In the genomic region with DNA sequence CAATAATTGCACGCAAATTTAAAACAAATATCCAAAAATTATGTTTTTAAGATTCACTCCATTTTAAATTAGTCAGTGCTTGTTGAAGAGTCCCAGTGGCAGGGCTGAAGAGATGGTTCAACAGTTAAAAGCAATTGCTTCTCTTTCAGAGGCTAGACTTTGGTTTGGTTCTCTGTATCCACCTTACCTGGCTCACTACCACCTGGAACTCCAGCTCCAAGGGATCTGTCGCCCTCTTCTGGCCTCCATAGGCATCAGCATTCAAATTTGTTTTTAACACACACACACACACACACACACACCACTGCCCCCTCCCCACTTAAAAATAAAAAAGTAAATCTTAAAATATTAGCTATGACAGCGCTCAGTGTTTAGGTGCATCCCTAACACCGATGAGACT, we compare ENCODE assay signal across 23 mouse cellular contexts. TPM values are rescaled to one million over a fixed set of nuclear protein-coding genes. Genes with fewer than 3 reads are reported as not detected.
DNase-seq lines count a peak whose midpoint lies in the region; ATAC-seq and TF ChIP-seq lines count a peak whose summit lies in the region.
"Had no signal": no experiment of that assay in that cellular context is flagged by ENCODE, and none has a peak within 500 bp of the region (broad histone marks: within the 10 kb centered on the region; RNA-seq: fewer than 3 reads in every experiment).

No protein-coding gene starts in this region.

- no peak for DNase-seq in forebrain, postnatal 0 days
- no peak for DNase-seq in forebrain, embryonic 10.5 days (ENCODE audit: extremely low spot score, low spot score)
- DNase-seq in layer of hippocampus, adult 2 months (ENCODE audit: low spot score in 2 of 2): no peak
- DNase-seq in layer of hippocampus, adult 9-11 months: no peak
- no peak for DNase-seq in CH12.LX (ENCODE audit: extremely low read depth)
- no peak for DNase-seq in Patski (ENCODE audit: low read depth, low spot score)
- no peak for DNase-seq in yolk sac, embryonic 10.5 days (ENCODE audit: low spot score)
- DNase-seq: adrenal gland, postnatal 25 days; cerebellum, adult 8-10 months; heart, postnatal 4 days; kidney, adult 9 months; right cerebral cortex, adult 18-20 months; right cerebral cortex, postnatal 4 days; thymus, postnatal 25 days had no signal

- POLR2A ChIA-PET in Patski (lab: Charles Lee): no interaction called here

- H3K4me2 ChIP-seq in forebrain, postnatal 0 days (ENCODE audit: low read depth): no peak overlapping the region
- no peak overlapping the region for H3K4me2 ChIP-seq in CH12.LX (ENCODE audit: insufficient read depth, low read depth, poor library complexity, severe bottlenecking)
- H3K4me2 ChIP-seq: hindbrain, embryonic 15.5 days; intestine, embryonic 15.5 days; neural tube, embryonic 15.5 days had no signal

- H3K9ac ChIP-seq in forebrain, postnatal 0 days: no peak overlapping the region
- H3K9ac ChIP-seq in CH12.LX (ENCODE audit: insufficient read depth, low read depth): no peak overlapping the region
- H3K9ac ChIP-seq: hindbrain, embryonic 15.5 days; intestine, embryonic 15.5 days; neural tube, embryonic 15.5 days had no signal

- peak; percentile 0; the same call in 1 of the 2 replicates for TF ChIP-seq RAD21 in CH12.LX (IDR thresholded peaks at IDR 0.05; ENCODE audit: low read depth, low read length)

- H3K9me3 ChIP-seq in forebrain, postnatal 0 days (ENCODE audit: low read length): no peaks in the 10 kb centered on the region
- no peaks in the 10 kb centered on the region for H3K9me3 ChIP-seq in forebrain, embryonic 10.5 days
- H3K9me3 ChIP-seq in CH12.LX (replicated peaks; ENCODE audit: low read length): no peaks in the 10 kb centered on the region
- H3K9me3 ChIP-seq: hindbrain, embryonic 15.5 days; intestine, embryonic 15.5 days; neural tube, embryonic 15.5 days had no signal

- in situ Hi-C loops in CH12.LX (cut with MboI; ENCODE audit: low pct_ligation_motif_present, low pct_unique_long_range_greater_than_20kb, low sequenced_read_pairs) (no loop called here), Patski (cut with MboI; ENCODE audit: low pct_unique_long_range_greater_than_20kb) (no loop called here)

- dilution Hi-C loops in CH12.LX (cut with MboI; ENCODE audit: extremely low pct_ligation_motif_present, extremely low pct_unique_long_range_greater_than_20kb, low sequenced_read_pairs): no loop called here

- no peak for TF ChIP-seq EP300 in CH12.LX (IDR thresholded peaks at IDR 0.05; ENCODE audit: low read length)

- no peak overlapping the region for H3K4me3 ChIP-seq in forebrain, postnatal 0 days (ENCODE audit: low read depth, low read length)
- no peak overlapping the region for H3K4me3 ChIP-seq in forebrain, embryonic 10.5 days
- H3K4me3 ChIP-seq in layer of hippocampus, adult 2 months: no peak overlapping the region
- no peak overlapping the region for H3K4me3 ChIP-seq in CH12.LX (replicated peaks in 1 of 3; ENCODE audit: low read depth in 2 of 3, low read length in 2 of 3, poor library complexity in 1 of 3)
- H3K4me3 ChIP-seq: hindbrain, embryonic 15.5 days; intestine, embryonic 15.5 days; neural tube, embryonic 15.5 days had no signal

- H3K4me1 ChIP-seq in forebrain, postnatal 0 days (ENCODE audit: insufficient read depth): no peaks in the 10 kb centered on the region
- no peaks in the 10 kb centered on the region for H3K4me1 ChIP-seq in forebrain, embryonic 10.5 days
- peaks cover 11 to 28% of the 10 kb centered on the region in 2 experiments for H3K4me1 ChIP-seq in CH12.LX (ENCODE audit: control insufficient read depth in 1 of 2, insufficient read depth in 2 of 2)
- H3K4me1 ChIP-seq: hindbrain, embryonic 15.5 days; intestine, embryonic 15.5 days had no signal

- H3K27me3 ChIP-seq in forebrain, postnatal 0 days (ENCODE audit: insufficient read depth, low read length): no peaks in the 10 kb centered on the region
- H3K27me3 ChIP-seq in forebrain, embryonic 10.5 days (ENCODE audit: poor library complexity, severe bottlenecking): no peaks in the 10 kb centered on the region; the same call in 1 of the 2 replicates
- no peaks in the 10 kb centered on the region for H3K27me3 ChIP-seq in CH12.LX (replicated peaks)
- H3K27me3 ChIP-seq in Patski: peaks cover 18% of the 10 kb centered on the region
- H3K27me3 ChIP-seq: hindbrain, embryonic 15.5 days; intestine, embryonic 15.5 days; neural tube, embryonic 15.5 days had no signal

- no peak overlapping the region for H3K27ac ChIP-seq in forebrain, postnatal 0 days (ENCODE audit: low read depth, low read length)
- no peak overlapping the region for H3K27ac ChIP-seq in forebrain, embryonic 10.5 days
- no peak overlapping the region for H3K27ac ChIP-seq in layer of hippocampus, adult 2 months
- no peak overlapping the region for H3K27ac ChIP-seq in CH12.LX (ENCODE audit: insufficient read depth, low read depth)
- H3K27ac ChIP-seq: hindbrain, embryonic 15.5 days; intestine, embryonic 15.5 days; neural tube, embryonic 15.5 days had no signal

- ATAC-seq in forebrain, postnatal 0 days: no peak
- no peak for ATAC-seq in Patski
- ATAC-seq in monocyte, adult 5-6 weeks (replicated peaks; ENCODE audit: insufficient number of reproducible peaks, low FRiP score, low TSS enrichment, poor library complexity, severe bottlenecking): no peak
- ATAC-seq: forebrain, embryonic 16.5 days; intestine, embryonic 15.5 days; midbrain, embryonic 16.5 days had no signal

- no peak for TF ChIP-seq POLR2A in CH12.LX (IDR thresholded peaks at IDR 0.05; ENCODE audit: low read depth, low read length)

- no peaks in the 10 kb centered on the region for H3K79me2 ChIP-seq in CH12.LX (replicated peaks; ENCODE audit: control insufficient read depth, extremely low read depth, insufficient read depth, poor library complexity, severe bottlenecking)

- 94% methylated on average over 4 of the region's 4 CpGs for WGBS in forebrain, postnatal 0 days
- WGBS in forebrain, embryonic 10.5 days: 92% methylated on average over 4 of the region's 4 CpGs

- no peaks in the 10 kb centered on the region for H3K36me3 ChIP-seq in forebrain, postnatal 0 days (ENCODE audit: insufficient read depth)
- no peaks in the 10 kb centered on the region for H3K36me3 ChIP-seq in forebrain, embryonic 10.5 days (replicated peaks)
- H3K36me3 ChIP-seq in CH12.LX (replicated peaks in 1 of 2; ENCODE audit: control insufficient read depth in 1 of 2, insufficient read depth in 1 of 2, low read length in 1 of 2): no peaks in the 10 kb centered on the region
- H3K36me3 ChIP-seq: hindbrain, embryonic 15.5 days; intestine, embryonic 15.5 days; neural tube, embryonic 15.5 days had no signal

- CTCF ChIA-PET in Patski (lab: Charles Lee): interaction anchor here (1.7 kb wide), 1 partner anchor 17 kb away, joined by 4 read pairs; no protein-coding TSS in a partner anchor

- TF ChIP-seq CTCF in forebrain, postnatal 0 days (IDR thresholded peaks at IDR 0.05; ENCODE audit: low read depth): peak; percentile 25; the same call in 1 of the 2 replicates
- TF ChIP-seq CTCF in layer of hippocampus, adult 2 months (conservative IDR thresholded peaks at IDR 0.05): peak; percentile 19; the same call in 1 of the 2 replicates
- TF ChIP-seq CTCF in CH12.LX (conservative IDR thresholded peaks at IDR 0.05 in 1 of 2, IDR thresholded peaks at IDR 0.05 in 1 of 2; ENCODE audit: low read depth in 2 of 2, low read length in 2 of 2): peak in 1 of 2 experiments; percentile 30; a peak in 1 of 4 replicates
- peak; percentile 36 for TF ChIP-seq CTCF in Patski (IDR thresholded peaks at IDR 0.05)

TF ChIP-seq in CH12.LX, 34 proteins besides CTCF, POLR2A, EP300 and RAD21:
- TF ChIP-seq MAFK (IDR thresholded peaks at IDR 0.05; ENCODE audit: insufficient replicate concordance, low read length) (no peak), JUN (IDR thresholded peaks at IDR 0.05; ENCODE audit: insufficient read depth, low read depth, low read length) (no peak), IRF4 (IDR thresholded peaks at IDR 0.05; ENCODE audit: low read depth, low read length) (no peak), ZNF384 (IDR thresholded peaks at IDR 0.05; ENCODE audit: low read depth, low read length) (no peak), USF2 (conservative IDR thresholded peaks at IDR 0.05; ENCODE audit: low read depth, low read length) (no peak), HCFC1 (IDR thresholded peaks at IDR 0.05; ENCODE audit: low read depth, low read length) (no peak), NRF1 (IDR thresholded peaks at IDR 0.05; ENCODE audit: low read depth, low read length) (no peak)

RNA-seq across cellular contexts. Expression of a gene that starts 51.9 kb away (rescaled TPM):
- total RNA-seq in forebrain, postnatal 0 days (2014; rRNA removed): 1.5 and 2.6 TPM in 2 replicates
- 1.1 and 2.2 TPM in 2 replicates for polyA plus RNA-seq in forebrain, postnatal 0 days (2015; fragmentation: Nextera tagmentation; extraction: Ambion mirVana)
- 0.09 TPM in 1 of 2 replicates, not detected in the other for polyA plus RNA-seq in forebrain, embryonic 10.5 days (2016; fragmentation: Nextera tagmentation; extraction: Ambion mirVana)
- total RNA-seq in layer of hippocampus, adult 2 months (2021): 1 to 10 TPM in 1 of 2 experiments, under 1 TPM in 1; 0.79 to 1.0 TPM
- total RNA-seq in CH12.LX (2012; rRNA removed) (not detected in 2 replicates), CH12.LX (2014; rRNA removed) (not detected in 2 replicates)
- polyA plus RNA-seq in CH12.LX (2012; ENCODE audit: insufficient read length, low read depth) (not detected in 2 replicates), Patski (2021) (not detected)
- total RNA-seq in monocyte, adult 5-6 weeks (2017): 0.53 to 0.67 TPM in 2 of 3 replicates, not detected in the other
- total RNA-seq: adrenal gland, postnatal 25 days; liver, adult 2 months; megakaryocyte-erythroid progenitor cell, adult 5-6 weeks had no signal
- polyA plus RNA-seq: liver, adult 2 months; liver, embryonic 16.5 days had no signal

RNA-seq across cellular contexts. Expression of a gene that starts 55.5 kb away (rescaled TPM):
- total RNA-seq in forebrain, postnatal 0 days (2014; rRNA removed): 17.1 and 17.5 TPM in 2 replicates
- 25.3 and 37.8 TPM in 2 replicates for polyA plus RNA-seq in forebrain, postnatal 0 days (2015; fragmentation: Nextera tagmentation; extraction: Ambion mirVana)
- 19.7 and 20.4 TPM in 2 replicates for polyA plus RNA-seq in forebrain, embryonic 10.5 days (2016; fragmentation: Nextera tagmentation; extraction: Ambion mirVana)
- total RNA-seq in layer of hippocampus, adult 2 months (2021): 10 to 100 TPM; 48.7 to 50.2 TPM
- 2.6 TPM in 2 replicates for total RNA-seq in CH12.LX (2012; rRNA removed)
- 4.6 and 4.7 TPM in 2 replicates for total RNA-seq in CH12.LX (2014; rRNA removed)
- polyA plus RNA-seq in CH12.LX (2012; ENCODE audit: insufficient read length, low read depth): 8.5 and 10.4 TPM in 2 replicates
- polyA plus RNA-seq in Patski (2021): 24.1 TPM
- 0.67 to 3.4 TPM (median 2.3 TPM) in 3 replicates for total RNA-seq in monocyte, adult 5-6 weeks (2017)
